28 mouse cellular contexts compared by ENCODE assay signal in genomic region chr3:101770540-101770939, GRCm38 (mm10).
DNase-seq lines count a peak whose midpoint lies in the region; ATAC-seq and TF ChIP-seq lines count a peak whose summit lies in the region.
"Had no signal": no experiment of that assay in that cellular context is flagged by ENCODE, and none has a peak within 500 bp of the region (broad histone marks: within the 10 kb centered on the region; RNA-seq: fewer than 3 reads in every experiment).

No protein-coding gene starts in this region.

- H3K9me3 ChIP-seq in heart, embryonic 10.5 days = no peaks in the 10 kb centered on the region; the same call in 1 of the 2 replicates
- peaks cover 7% of the 10 kb centered on the region; the same call in 1 of the 2 replicates for H3K9me3 ChIP-seq in heart, embryonic 14.5 days (ENCODE audit: control insufficient read depth, low read length)
- H3K9me3 ChIP-seq in heart, postnatal 0 days (replicated peaks; ENCODE audit: control insufficient read depth, low read length) = peaks cover 13% of the 10 kb centered on the region
- H3K9me3 ChIP-seq: forebrain, embryonic 12.5 days had no signal

- H3K4me1 ChIP-seq in heart, embryonic 10.5 days = peaks cover 9% of the 10 kb centered on the region
- H3K4me1 ChIP-seq in heart, embryonic 14.5 days (ENCODE audit: control insufficient read depth in 2 of 2, insufficient read depth in 2 of 2, low read length in 2 of 2) = peaks cover 6 to 12% of the 10 kb centered on the region in 2 experiments
- H3K4me1 ChIP-seq in heart, adult 2 months (ENCODE audit: control insufficient read depth, insufficient read depth, low read length) = no peaks in the 10 kb centered on the region
- 0 out of 2 replicates have a peak, but pooled peaks cover 6% of the 10 kb centered on the region for H3K4me1 ChIP-seq in heart, postnatal 0 days (ENCODE audit: control insufficient read depth, insufficient read depth)
- H3K4me1 ChIP-seq: embryonic facial prominence, embryonic 13.5 days had no signal

- no peak overlapping the region for H3K4me3 ChIP-seq in heart, embryonic 10.5 days
- no peak overlapping the region for H3K4me3 ChIP-seq in heart, embryonic 14.5 days (ENCODE audit: control insufficient read depth in 1 of 2, insufficient read depth in 1 of 2, low read depth in 1 of 2, low read length in 2 of 2)
- no peak overlapping the region for H3K4me3 ChIP-seq in heart, adult 2 months
- no peak overlapping the region for H3K4me3 ChIP-seq in heart, postnatal 0 days (ENCODE audit: low read depth, low read length)
- H3K4me3 ChIP-seq: embryonic facial prominence, embryonic 10.5 days; embryonic facial prominence, embryonic 13.5 days; erythroblast, embryonic 14.5 days; forebrain, embryonic 12.5 days had no signal

- no peak overlapping the region for H3K4me2 ChIP-seq in heart, embryonic 14.5 days (ENCODE audit: low read length)
- H3K4me2 ChIP-seq in heart, postnatal 0 days (ENCODE audit: low read depth, low read length) = no peak overlapping the region
- H3K4me2 ChIP-seq: embryonic facial prominence, embryonic 13.5 days; forebrain, embryonic 12.5 days; hindbrain, embryonic 14.5 days had no signal

- no peak for TF ChIP-seq EP300 in heart, adult 2 months (IDR thresholded peaks at IDR 0.05; ENCODE audit: insufficient read depth, low read depth, low read length)
- no peak for TF ChIP-seq EP300 in heart, postnatal 0 days (IDR thresholded peaks at IDR 0.05; ENCODE audit: low read depth)

- H3K27me3 ChIP-seq in heart, embryonic 10.5 days (ENCODE audit: insufficient read depth, poor library complexity, severe bottlenecking) = no peaks in the 10 kb centered on the region
- no peaks in the 10 kb centered on the region for H3K27me3 ChIP-seq in heart, embryonic 14.5 days (ENCODE audit: control insufficient read depth, insufficient read depth, low read length)
- H3K27me3 ChIP-seq in heart, adult 2 months (ENCODE audit: control insufficient read depth, insufficient read depth, low read length) = no peaks in the 10 kb centered on the region
- no peaks in the 10 kb centered on the region for H3K27me3 ChIP-seq in heart, postnatal 0 days (ENCODE audit: control insufficient read depth, insufficient read depth, low read length)
- H3K27me3 ChIP-seq: embryonic facial prominence, embryonic 13.5 days; forebrain, embryonic 12.5 days had no signal

- ATAC-seq in heart, embryonic 14.5 days (ENCODE audit: insufficient number of reproducible peaks, insufficient read depth, low FRiP score, low read depth) = no peak
- ATAC-seq in heart, postnatal 0 days (ENCODE audit: insufficient read depth, low read depth) = no peak
- ATAC-seq: activated CD4-positive, CD25-positive, alpha-beta regulatory T cell, adult 4 months; forebrain, embryonic 16.5 days; hindbrain, postnatal 0 days; inflammation-experienced regulatory T-cells, adult 6 months; intestine, embryonic 16.5 days had no signal

- 0 out of 2 replicates have a peak, but pooled peaks cover 5% of the 10 kb centered on the region for H3K36me3 ChIP-seq in heart, embryonic 10.5 days
- no peaks in the 10 kb centered on the region for H3K36me3 ChIP-seq in heart, embryonic 14.5 days (ENCODE audit: control insufficient read depth, insufficient read depth, low read length)
- H3K36me3 ChIP-seq in heart, adult 2 months (ENCODE audit: control insufficient read depth, insufficient read depth, low read length) = no peaks in the 10 kb centered on the region
- H3K36me3 ChIP-seq in heart, postnatal 0 days (replicated peaks; ENCODE audit: control insufficient read depth, insufficient read depth, low read length) = no peaks in the 10 kb centered on the region
- H3K36me3 ChIP-seq: embryonic facial prominence, embryonic 10.5 days; embryonic facial prominence, embryonic 13.5 days; forebrain, embryonic 12.5 days had no signal

- TF ChIP-seq CTCF in heart, adult 2 months (IDR thresholded peaks at IDR 0.05) = no peak
- TF ChIP-seq CTCF in heart, postnatal 0 days (IDR thresholded peaks at IDR 0.05; ENCODE audit: low read depth) = no peak

- no peak for TF ChIP-seq POLR2A in heart, adult 2 months (IDR thresholded peaks at IDR 0.05; ENCODE audit: insufficient read depth, low read depth, low read length)

- no peak overlapping the region for H3K9ac ChIP-seq in heart, embryonic 14.5 days (ENCODE audit: low read length)
- H3K9ac ChIP-seq in heart, adult 2 months (ENCODE audit: low read depth, low read length) = no peak overlapping the region
- no peak overlapping the region for H3K9ac ChIP-seq in heart, postnatal 0 days (replicated peaks; ENCODE audit: low read depth, low read length)
- H3K9ac ChIP-seq: embryonic facial prominence, embryonic 13.5 days; forebrain, embryonic 12.5 days; hindbrain, embryonic 14.5 days had no signal

- 47% methylated on average over 3 of the region's 3 CpGs for WGBS in heart, embryonic 10.5 days
- 31% methylated on average over 3 of the region's 3 CpGs for WGBS in heart, embryonic 14.5 days
- WGBS in heart, adult 2 months = 46% methylated on average over 3 of the region's 3 CpGs
- WGBS in heart, postnatal 0 days = 37% methylated on average over 3 of the region's 3 CpGs

- H3K79me2 ChIP-seq in heart, adult 2 months (replicated peaks; ENCODE audit: control insufficient read depth, insufficient read depth, low read length) = no peaks in the 10 kb centered on the region

- H3K27ac ChIP-seq in heart, embryonic 10.5 days = peak overlapping the region; percentile 72; the same call in 1 of the 2 replicates
- H3K27ac ChIP-seq in heart, embryonic 14.5 days (replicated peaks in 1 of 2; ENCODE audit: control insufficient read depth in 1 of 2, insufficient read depth in 1 of 2, low read depth in 2 of 2, low read length in 2 of 2) = peak overlapping the region; percentile 42 to 61
- no peak overlapping the region for H3K27ac ChIP-seq in heart, adult 2 months
- H3K27ac ChIP-seq in heart, postnatal 0 days (ENCODE audit: low read depth) = no peak overlapping the region
- H3K27ac ChIP-seq: embryonic facial prominence, embryonic 10.5 days; embryonic facial prominence, embryonic 13.5 days; forebrain, embryonic 12.5 days; hindbrain, embryonic 14.5 days; hindbrain, postnatal 0 days had no signal

- intact Hi-C loops in heart, postnatal 14 days (cut with DNase I) = no loop called here
- intact Hi-C loops in heart, adult 2 months (cut with DNase I) = no loop called here
- intact Hi-C loops in heart, postnatal 10 days (cut with DNase I) = no loop called here

- peak; percentile 37 for DNase-seq in adrenal gland, adult 2 months
- DNase-seq in adrenal gland, postnatal 10 days = no peak
- DNase-seq in heart, embryonic 10.5 days (ENCODE audit: low spot score) = no peak
- DNase-seq in heart, postnatal 14 days = no peak
- DNase-seq in heart, adult 2 months = no peak
- peak; percentile 37 for DNase-seq in heart, postnatal 0 days (ENCODE audit: low spot score)
- no peak for DNase-seq in heart, postnatal 10 days
- DNase-seq: adrenal gland, postnatal 14 days; cerebellum, adult 11-12 months; cerebellum, adult 8-10 months; cerebellum, postnatal 10 days; cerebellum, postnatal 36 days; embryo, embryonic 11 days; gastrocnemius, postnatal 25 days; heart, postnatal 4 days; kidney, adult 18-20 months; kidney, adult 9 months had no signal

Comparison
In these comparisons a context has a peak if more than half of its experiments do, and no peak if none do; other contexts are left out.
1. DNase-seq: peak in adrenal gland, adult 2 months (single experiment) and heart, postnatal 0 days (single experiment); none in adrenal gland, postnatal 10 days (single experiment), heart, embryonic 10.5 days (single experiment), heart, postnatal 14 days (0 of 2), heart, adult 2 months (0 of 2) and heart, postnatal 10 days (0 of 2).
2. H3K27ac ChIP-seq: peak in heart, embryonic 10.5 days (single experiment) and heart, embryonic 14.5 days (2 of 2); none in heart, adult 2 months (single experiment) and heart, postnatal 0 days (single experiment).